Mouse (Mus musculus) liver, postnatal 0 days (tissue): ENCODE data around the gene Klk1b9. TPM values are rescaled to one million over a fixed set of nuclear protein-coding genes. Genes with fewer than 3 reads are reported as not detected.
"Not testable (repeated sequence)": the region's sequence is repeated elsewhere in the genome, so short reads cannot be mapped to it uniquely, and the experiment has no call there.

Source experiments
- ATAC-seq: fragments of 200-750 bp; cut with Nextera tagmentation; 2 replicates; pipeline ENCODE4 v1.8.0; 2017; ENCODE audit warnings: mild to moderate bottlenecking, moderate library complexity
- DNase-seq: peaks from one replicate; pipeline ENCODE4 v3.0.0-alpha.2; 2016
- H3K27ac ChIP-seq: fragments of 300-500 bp; sonication (generic); 2 replicates; pipeline ENCODE4 v1.5.1; 2014; ENCODE audit warnings: antibody characterized with exemption, moderate library complexity, mild to moderate bottlenecking, low read depth
- H3K27me3 ChIP-seq: fragments of 300-500 bp; sonication (generic); 2 replicates; pipeline ENCODE4 v1.6.1; 2014; ENCODE audit warnings: low read length, control low read depth, mixed read lengths; ENCODE audit not compliant: insufficient read depth
- H3K36me3 ChIP-seq: fragments of 300-500 bp; sonication (generic); replicated peaks from 2 replicates; pipeline ENCODE4 v1.6.1; 2014; ENCODE audit warnings: mild to moderate bottlenecking, control low read depth, low read length, moderate library complexity, mixed read lengths; ENCODE audit not compliant: insufficient read depth
- H3K4me1 ChIP-seq: fragments of 300-500 bp; sonication (generic); 2 replicates; pipeline ENCODE4 v1.6.1; 2014; ENCODE audit warnings: antibody characterized with exemption, mild to moderate bottlenecking, control low read depth; ENCODE audit not compliant: insufficient read depth
- H3K4me2 ChIP-seq: fragments of 300-500 bp; sonication (generic); 2 replicates; pipeline ENCODE4 v1.6.1; 2014; ENCODE audit warnings: low read depth, mild to moderate bottlenecking, low read length, moderate library complexity, mixed read lengths
- H3K4me3 ChIP-seq: fragments of 300-500 bp; sonication (generic); 2 replicates; pipeline ENCODE4 v1.5.1; 2014; ENCODE audit warnings: low read depth, low read length
- H3K9ac ChIP-seq: fragments of 300-500 bp; sonication (generic); replicated peaks from 2 replicates; pipeline ENCODE4 v1.6.1; 2014; ENCODE audit warnings: mild to moderate bottlenecking, moderate library complexity
- H3K9me3 ChIP-seq: fragments of 300-500 bp; sonication (generic); 2 replicates; pipeline ENCODE4 v1.6.1; 2016; ENCODE audit warnings: mild to moderate bottlenecking, control low read depth, low read length, mixed read lengths
- CTCF ChIP-seq: sonication (generic); IDR thresholded peaks from 2 replicates; pipeline ENCODE4 v1.5.1; 2016; ENCODE audit warnings: antibody characterized with exemption, low read depth
- EP300 ChIP-seq: IDR thresholded peaks from 2 replicates; pipeline ENCODE4 v1.6.1; 2016; ENCODE audit warnings: antibody characterized with exemption, low read depth, mild to moderate bottlenecking
- WGBS: fragments of 180-500 bp; shearing (Covaris S2); extraction: QIAGEN DNeasy Blood & Tissue Kit; methylation state at CpG from one replicate; pipeline ENCODE4 v1.1.7; 2014; ENCODE audit not compliant: insufficient replicate concordance; 5-methylcytosine and 5-hydroxymethylcytosine counted together
- polyA plus RNA-seq: library from polyadenylated mRNA; unstranded; fragments of >200 nt; fragmentation: Nextera tagmentation; extraction: Ambion mirVana; gene quantifications from 2 replicates; pipeline ENCODE4 v1.2.1, GENCODE M21; 2015

Gene Klk1b9
- polyA plus RNA-seq, 1 experiment from 2014 or later = not detected

- no peaks in the 10 kb centered on the region for H3K4me1 ChIP-seq
- H3K36me3 ChIP-seq = no peaks in the 10 kb centered on the region
- ATAC-seq (no peak), DNase-seq (no peak)
- no peak overlapping the region for H3K9ac ChIP-seq
- TF ChIP-seq EP300 (no peak), CTCF (no peak)
- no peaks in the 10 kb centered on the region for H3K27me3 ChIP-seq
- H3K9me3 ChIP-seq = no peaks in the 10 kb centered on the region
- H3K4me3 ChIP-seq = no peak overlapping the region
- H3K27ac ChIP-seq = no peak overlapping the region
- H3K4me2 ChIP-seq = no peak overlapping the region
Measured at GRCm38 (mm10) chr7:43985657-43986056, 9.8 kb downstream of the Klk1b9 start.

- H3K9ac ChIP-seq, DNase-seq, H3K36me3 ChIP-seq, H3K27ac ChIP-seq, H3K9me3 ChIP-seq, H3K4me2 ChIP-seq, H3K27me3 ChIP-seq, H3K4me3 ChIP-seq, ATAC-seq, H3K4me1 ChIP-seq: not testable (repeated sequence)
- 44% methylated on average over 1 of the region's 1 CpGs for whole genome bisulfite sequencing
Measured at GRCm38 (mm10) chr7:43994821-43995220, 19.0 kb downstream of the Klk1b9 start.

DNA sequence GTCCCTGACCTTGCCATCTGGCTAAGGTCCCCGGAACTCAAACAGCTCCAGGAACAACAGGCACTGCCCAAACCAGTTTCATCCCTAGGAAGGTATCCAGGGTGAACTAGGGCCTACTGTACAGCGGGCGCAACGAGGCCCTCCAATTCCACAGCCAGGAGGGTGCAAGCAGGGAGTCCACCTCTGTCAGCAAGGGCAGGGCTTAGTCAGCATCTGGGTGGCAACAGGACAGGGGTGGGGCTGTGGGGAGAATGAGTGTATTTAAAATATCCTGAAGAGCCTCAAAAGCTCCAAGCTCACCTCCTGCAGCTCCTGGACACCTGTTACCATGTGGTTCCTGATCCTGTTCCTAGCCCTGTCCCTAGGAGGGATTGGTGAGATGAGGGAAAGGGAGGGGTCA lies 19.7 kb downstream of the Klk1b9 start, which contains the start of gene Klk1b11:
Gene Klk1b11, plus strand, starts transcription at position 301 of the 400 bp plus-strand sequence.
- not testable (repeated sequence) for H3K4me1 ChIP-seq, H3K27ac ChIP-seq, ATAC-seq, H3K9me3 ChIP-seq, H3K36me3 ChIP-seq, H3K27me3 ChIP-seq, H3K4me2 ChIP-seq, H3K9ac ChIP-seq, H3K4me3 ChIP-seq, DNase-seq
- WGBS = 74% methylated on average over 4 of the region's 4 CpGs

DNA sequence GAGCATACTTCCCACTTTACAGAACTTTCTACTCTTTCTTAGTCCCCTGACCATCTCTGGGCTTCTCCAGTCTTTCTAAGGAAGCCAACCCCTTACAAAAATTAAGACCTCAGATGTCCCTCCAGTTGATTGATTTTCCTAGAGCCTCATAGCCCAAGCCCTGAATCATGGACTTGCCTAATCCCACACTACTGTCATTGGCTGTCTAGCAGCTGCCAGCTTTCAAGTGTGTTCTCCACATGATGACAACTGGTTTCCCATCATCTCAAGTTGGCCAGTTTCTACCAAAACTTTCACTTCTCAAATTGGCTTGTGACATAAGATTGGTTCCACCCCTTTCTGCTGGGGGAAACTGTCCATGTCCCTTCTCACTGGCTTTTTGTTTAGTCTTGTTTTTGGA lies 29.0 kb downstream of the Klk1b9 start:
- Histone ChIP-seq H3K4me1 (no peaks in the 10 kb centered on the region), H3K27me3 (no peaks in the 10 kb centered on the region), H3K4me2 (no peak overlapping the region), H3K36me3 (no peaks in the 10 kb centered on the region), H3K9ac (no peak overlapping the region), H3K9me3 (no peaks in the 10 kb centered on the region), H3K27ac (no peak overlapping the region), H3K4me3 (no peak overlapping the region)
- ATAC-seq = no peak
- DNase-seq = no peak
- TF ChIP-seq EP300 (no peak), CTCF (no peak)

DNA sequence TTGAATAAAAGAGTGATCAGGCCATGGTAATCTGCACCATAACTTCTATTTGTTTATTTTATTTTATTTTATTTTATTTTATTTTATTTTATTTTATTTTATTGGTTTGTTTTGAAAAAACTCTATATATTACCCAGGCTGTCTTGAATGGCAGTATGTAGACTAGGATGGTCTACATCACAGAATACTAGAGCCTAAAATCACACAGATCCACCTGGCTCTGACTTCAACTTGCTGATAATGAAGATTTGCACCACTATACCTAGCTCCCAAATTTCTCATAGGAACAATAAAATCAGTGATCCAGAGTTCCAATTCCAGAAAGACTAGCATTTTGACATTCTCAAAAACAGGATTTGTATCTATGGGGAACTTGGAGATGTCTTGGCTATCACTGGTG lies 36.0 kb downstream of the Klk1b9 start, which contains the start of gene Klk1b26:
Gene Klk1b26, plus strand, starts transcription at position 301 of the 400 bp plus-strand sequence.
- H3K27ac ChIP-seq, H3K9ac ChIP-seq, H3K4me2 ChIP-seq, H3K27me3 ChIP-seq, H3K4me3 ChIP-seq, ATAC-seq, DNase-seq, H3K4me1 ChIP-seq, H3K36me3 ChIP-seq, H3K9me3 ChIP-seq: not testable (repeated sequence)

- DNase-seq, H3K36me3 ChIP-seq, H3K4me3 ChIP-seq, H3K27ac ChIP-seq, H3K4me1 ChIP-seq, H3K9ac ChIP-seq, ATAC-seq, H3K9me3 ChIP-seq, H3K4me2 ChIP-seq, H3K27me3 ChIP-seq: not testable (repeated sequence)
- 76% methylated on average over 6 of the region's 6 CpGs for WGBS
Measured at GRCm38 (mm10) chr7:44014666-44015065, 38.8 kb downstream of the Klk1b9 start.

DNA sequence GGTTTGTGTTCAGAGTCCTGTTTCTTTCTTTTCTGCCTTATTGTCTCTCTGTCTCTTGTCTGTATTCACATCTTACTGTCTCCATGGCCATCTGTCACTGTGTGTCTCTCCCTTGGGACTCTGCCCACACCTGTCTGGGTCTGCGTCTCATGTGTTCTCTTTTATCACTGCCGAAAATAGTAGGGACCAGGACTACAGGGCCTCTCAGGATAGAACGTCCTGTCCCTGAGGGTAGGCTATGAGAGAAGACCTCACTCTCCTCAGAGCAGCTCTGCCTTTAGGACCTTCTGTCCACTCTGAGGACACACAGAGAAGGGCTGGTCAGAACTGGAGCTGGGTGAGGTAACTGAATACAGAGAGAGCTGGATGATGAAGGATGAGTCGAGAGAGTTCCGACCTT lies 39.2 kb downstream of the Klk1b9 start:
- Histone ChIP-seq H3K36me3 (no peaks in the 10 kb centered on the region), H3K4me3 (no peak overlapping the region), H3K9me3 (no peaks in the 10 kb centered on the region), H3K27ac (no peak overlapping the region), H3K4me2 (no peak overlapping the region), H3K4me1 (no peaks in the 10 kb centered on the region), H3K9ac (no peak overlapping the region), H3K27me3 (no peaks in the 10 kb centered on the region)
- no peak for DNase-seq
- WGBS = 73% methylated on average over 5 of the region's 5 CpGs
- ATAC-seq = no peak
- TF ChIP-seq CTCF (no peak), EP300 (no peak)

Other genes starting within 250 kb of the Klk1b9 start
- gene Klk12, start 207.2 kb upstream of the Klk1b9 start, polyA plus RNA-seq = not detected in 2 replicates
- not detected in 2 replicates for gene Klk11, start 201.5 kb upstream of the Klk1b9 start, polyA plus RNA-seq
- not detected in 2 replicates for gene Klk10, start 195.0 kb upstream of the Klk1b9 start, polyA plus RNA-seq
- not detected in 2 replicates for gene Klk9, start 184.2 kb upstream of the Klk1b9 start, polyA plus RNA-seq
- gene Klk8, start 178.5 kb upstream of the Klk1b9 start, polyA plus RNA-seq = 2.2 and 3.2 TPM in 2 replicates
- gene Klk7, start 164.8 kb upstream of the Klk1b9 start, polyA plus RNA-seq = not detected in 2 replicates
- gene Klk6, start 151.6 kb upstream of the Klk1b9 start, polyA plus RNA-seq = not detected in 2 replicates
- not detected in 2 replicates for gene Klk5, start 134.1 kb upstream of the Klk1b9 start, polyA plus RNA-seq
- not detected in 2 replicates for gene Klk4, start 94.9 kb upstream of the Klk1b9 start, polyA plus RNA-seq
- not detected in 2 replicates for gene Klk15, start 42.3 kb upstream of the Klk1b9 start, polyA plus RNA-seq
- not detected in 2 replicates for gene Klk1b8, start 25.4 kb upstream of the Klk1b9 start, polyA plus RNA-seq
- not detected in 2 replicates for gene Klk1b1, start 9.3 kb upstream of the Klk1b9 start, polyA plus RNA-seq
- not detected in 2 replicates for gene Klk1b11, start 19.8 kb downstream of the Klk1b9 start, polyA plus RNA-seq
- not detected in 2 replicates for gene Klk1b26, start 36.1 kb downstream of the Klk1b9 start, polyA plus RNA-seq
- not detected in 2 replicates for gene Klk1b27, start 76.2 kb downstream of the Klk1b9 start, polyA plus RNA-seq
- not detected in 2 replicates for gene Klk1b21, start 126.3 kb downstream of the Klk1b9 start, polyA plus RNA-seq
- gene Klk1b22, start 136.6 kb downstream of the Klk1b9 start, polyA plus RNA-seq = not detected in 2 replicates
- not detected in 2 replicates for gene Klk1b16, start 160.7 kb downstream of the Klk1b9 start, polyA plus RNA-seq
- not detected in 2 replicates for gene Klk1b24, start 212.2 kb downstream of the Klk1b9 start, polyA plus RNA-seq
- not detected in 2 replicates for gene Klk1b3, start 222.1 kb downstream of the Klk1b9 start, polyA plus RNA-seq
- gene Klk1b4, start 231.4 kb downstream of the Klk1b9 start, polyA plus RNA-seq = 0.18 TPM in 1 of 2 replicates, not detected in the other
- gene Klk1b5, start 239.9 kb downstream of the Klk1b9 start, polyA plus RNA-seq = not detected in 2 replicates
- gene Klk1, start 249.3 kb downstream of the Klk1b9 start, polyA plus RNA-seq = 0.79 TPM in 1 of 2 replicates, not detected in the other